Mouse (Mus musculus) gastrocnemius, postnatal 14 days (tissue): ENCODE measurements at regions not wholly inside any gene's neighbourhood (a gene's known extent, or its start where the extent isn't known, plus 50 kb on each side); places are given as distances from the start of the nearest gene placed in this dataset.

ENCODE experiments used
- DNase-seq: peaks from one replicate; pipeline ENCODE4 v3.0.0; 2021; ENCODE audit warnings: mixed read lengths
- intact Hi-C: fragments of 180-260 bp; cut with DNase I; formaldehyde crosslinking; loops from one replicate; pipeline ENCODE4 v1.15.1; 2025; ENCODE audit warnings: low total_unique reads

DNA sequence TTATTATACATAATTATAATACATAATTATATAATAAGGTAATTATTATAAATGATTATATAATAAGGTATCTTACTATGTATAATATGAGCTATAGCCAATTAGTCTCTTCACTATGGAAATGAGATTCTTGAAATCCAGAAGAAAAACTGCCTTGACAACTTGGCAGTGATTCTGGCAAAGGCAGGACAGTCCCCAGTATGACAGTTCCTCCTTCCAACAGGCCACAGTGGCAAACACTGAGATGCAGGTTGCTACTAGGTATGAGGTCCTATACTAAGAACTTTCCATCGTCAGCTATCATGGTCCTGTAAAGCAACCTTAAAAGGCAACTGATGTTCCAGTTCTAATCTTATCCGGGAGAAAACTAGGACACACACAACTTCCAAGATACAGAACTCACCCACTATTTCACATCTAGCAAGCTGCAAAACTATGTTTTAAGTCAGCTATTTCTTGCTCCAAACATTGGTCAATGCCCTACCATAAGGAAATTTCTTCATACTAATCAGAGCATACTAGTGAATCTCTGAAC is 124.6 kb upstream of the Bank1 start:
- no peak for DNase-seq
- intact Hi-C loops = no loop called here

DNA sequence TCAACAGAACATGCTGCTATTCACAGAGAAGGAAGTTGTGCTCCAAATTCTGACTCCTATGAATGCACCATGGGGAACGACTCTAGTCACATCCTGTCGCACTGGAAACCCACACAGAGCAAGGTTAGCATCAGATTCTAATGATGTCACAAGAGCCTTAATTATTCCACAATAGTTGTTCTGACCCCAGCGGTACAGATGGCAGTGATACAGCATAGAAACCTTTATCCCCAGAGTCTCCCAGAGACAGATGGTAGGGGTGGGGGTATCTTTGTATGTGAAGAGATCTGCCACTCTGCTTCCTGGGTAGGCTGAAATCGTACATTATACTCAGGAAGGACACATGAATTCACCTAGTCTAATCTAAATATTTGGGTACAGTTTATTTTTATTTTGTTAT is 123.5 kb upstream of the Bank1 start:
- DNase-seq = no peak
- intact Hi-C loops = no loop called here

DNA sequence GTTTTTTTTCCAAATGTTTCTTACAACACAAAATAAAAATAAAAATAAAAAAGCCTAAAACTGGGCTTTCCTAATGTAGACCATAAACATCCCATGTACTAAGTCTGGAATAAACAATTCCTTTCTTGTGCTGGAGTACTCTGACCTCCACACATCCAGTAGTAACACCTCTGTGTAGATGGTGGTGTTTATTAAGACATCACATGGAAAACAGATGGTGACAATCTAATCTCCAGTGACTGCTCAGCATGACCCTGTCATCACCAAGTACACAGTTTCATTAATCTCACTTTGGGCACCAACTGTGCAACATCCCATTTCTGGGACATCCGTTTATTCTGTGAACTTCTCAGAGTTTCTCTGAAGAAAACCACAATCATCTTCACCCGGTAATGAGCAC is 118.7 kb upstream of the Bank1 start:
- DNase-seq = no peak
- intact Hi-C loops = no loop called here

DNA sequence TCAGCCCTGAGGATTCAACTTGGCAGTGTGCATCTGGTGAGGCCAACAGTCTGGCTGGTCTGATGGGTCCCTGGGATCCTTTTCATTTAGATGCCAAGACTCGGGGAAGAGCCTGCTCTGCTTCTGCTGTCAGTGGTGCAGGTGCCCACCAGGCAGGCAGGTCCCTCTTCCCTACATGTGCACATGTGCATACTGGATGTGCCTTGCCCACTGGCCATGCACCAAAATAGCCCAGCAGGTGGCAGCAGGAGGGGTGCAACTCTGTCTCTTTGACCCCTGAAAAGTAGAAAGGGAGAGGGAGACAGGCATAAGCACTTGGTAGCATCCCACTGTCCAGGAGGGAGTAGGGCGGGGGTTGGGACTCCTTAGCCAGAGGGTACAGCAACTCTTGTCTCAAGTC is 116.2 kb upstream of the Bank1 start:
- peak; percentile 6 for DNase-seq
- intact Hi-C loops = no loop called here

DNA sequence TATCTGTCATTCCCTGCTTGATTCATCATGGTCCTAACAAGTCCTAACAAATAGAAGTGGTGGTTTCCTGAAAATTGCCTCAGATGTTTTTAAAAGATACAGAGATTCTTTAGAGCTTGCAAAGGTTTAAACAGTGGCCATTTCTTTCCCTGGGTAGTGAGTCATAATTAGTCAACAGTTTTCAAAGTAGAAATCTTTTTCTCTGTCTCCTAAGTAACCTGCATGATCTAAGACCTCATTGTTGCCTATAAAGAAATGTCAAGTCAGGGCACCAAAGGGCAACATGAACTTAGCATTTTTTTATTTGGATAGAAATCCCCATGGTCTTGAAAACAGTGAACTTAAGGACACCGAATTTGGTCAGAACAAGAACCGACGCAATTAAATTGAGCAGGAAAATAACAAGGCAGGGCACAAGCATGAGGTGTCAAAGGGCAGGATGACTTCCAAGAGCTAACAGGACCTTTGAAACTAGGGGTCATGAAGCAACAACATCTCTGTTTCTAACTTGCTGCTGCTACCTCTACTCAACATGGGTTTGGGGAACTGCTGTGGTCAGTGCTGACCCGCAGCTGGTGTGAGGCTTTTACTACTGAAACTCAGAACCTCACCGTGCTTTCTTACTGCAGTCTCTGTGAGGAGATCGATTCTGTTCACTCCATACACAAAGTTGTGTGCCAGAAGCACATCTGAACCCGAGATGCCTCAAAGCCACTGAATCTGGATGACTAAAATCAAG is 114.2 kb upstream of the Bank1 start:
- intact Hi-C loops = no loop called here
- DNase-seq = no peak

DNA sequence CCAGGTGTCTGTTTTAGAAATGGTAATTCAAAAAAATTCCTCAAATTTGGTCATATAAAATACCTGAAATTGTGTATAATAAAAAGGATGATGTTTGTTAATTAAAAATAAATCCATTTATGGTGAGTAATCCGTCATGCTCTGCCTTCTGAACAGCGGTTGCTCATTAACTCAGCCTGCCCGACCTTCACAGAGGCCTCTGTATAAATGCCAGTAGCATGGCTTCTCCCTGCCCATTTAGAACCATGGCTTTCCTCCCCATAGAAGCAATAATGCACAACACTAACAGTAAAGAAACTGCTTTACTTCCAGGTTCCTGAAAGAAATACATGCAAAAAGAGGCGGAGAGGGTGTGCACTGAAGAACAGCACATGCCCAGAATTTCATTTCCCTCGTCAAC is 113.5 kb upstream of the Bank1 start:
- intact Hi-C loops = no loop called here
- DNase-seq = no peak

DNA sequence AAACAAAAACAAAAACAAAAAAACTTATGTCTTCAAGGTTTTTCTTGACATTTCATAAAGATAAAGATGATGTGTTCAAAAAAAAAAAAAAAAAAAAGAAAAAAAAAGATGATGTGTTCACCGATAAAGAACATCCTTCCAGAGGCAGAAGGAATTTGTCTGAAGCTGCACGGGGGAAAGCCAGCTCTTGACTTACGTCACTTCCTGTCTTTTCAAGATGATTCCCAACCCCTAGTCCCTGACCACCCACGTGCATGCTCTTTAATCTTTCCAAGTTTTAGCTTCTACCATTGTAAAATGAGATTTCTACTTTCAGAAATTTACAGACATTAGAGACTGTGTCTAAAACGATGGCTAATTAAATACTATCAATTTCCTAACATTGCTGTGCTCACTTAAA is 108.5 kb upstream of the Bank1 start:
- no peak for DNase-seq
- intact Hi-C loops = no loop called here

DNA sequence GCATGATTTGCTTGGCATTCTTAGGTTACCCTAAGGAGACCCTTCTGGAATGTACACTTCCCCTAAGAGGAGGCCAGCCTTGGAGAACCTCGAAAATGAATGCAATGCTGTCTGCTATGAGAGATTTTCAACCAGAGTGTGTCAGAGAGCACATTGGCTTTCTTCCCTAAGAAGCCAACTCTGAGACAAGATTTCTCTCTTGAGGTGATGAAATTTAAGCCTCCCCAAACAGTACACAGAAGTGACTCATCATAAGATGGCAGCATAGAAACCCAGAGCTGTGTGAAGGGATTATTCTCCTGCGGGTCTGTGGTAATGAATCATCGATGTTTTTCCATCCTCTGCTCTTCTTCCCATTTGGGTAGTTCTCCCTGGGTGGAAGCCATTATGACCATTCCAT is 106.2 kb upstream of the Bank1 start:
- DNase-seq = no peak
- intact Hi-C loops = no loop called here

DNA sequence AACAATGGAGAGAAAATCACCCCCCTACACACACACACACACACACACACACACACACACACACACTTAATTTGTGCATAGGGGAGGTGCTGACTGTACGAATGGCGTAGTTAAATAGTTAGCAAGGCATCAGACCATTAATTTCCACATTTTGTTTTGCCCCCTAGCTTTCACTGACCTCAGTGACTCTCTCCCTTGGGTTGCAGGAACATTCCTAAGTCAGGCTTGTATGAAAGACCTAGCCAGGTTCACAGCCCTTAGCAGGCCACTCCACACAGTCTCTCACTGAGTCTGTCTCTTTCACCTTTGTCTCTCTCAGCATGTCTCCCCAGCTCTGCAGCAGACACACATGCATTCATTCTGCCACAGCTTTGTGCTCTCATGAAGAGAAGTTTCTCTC is 101.6 kb upstream of the Bank1 start:
- intact Hi-C loops = no loop called here
- no peak for DNase-seq

DNA sequence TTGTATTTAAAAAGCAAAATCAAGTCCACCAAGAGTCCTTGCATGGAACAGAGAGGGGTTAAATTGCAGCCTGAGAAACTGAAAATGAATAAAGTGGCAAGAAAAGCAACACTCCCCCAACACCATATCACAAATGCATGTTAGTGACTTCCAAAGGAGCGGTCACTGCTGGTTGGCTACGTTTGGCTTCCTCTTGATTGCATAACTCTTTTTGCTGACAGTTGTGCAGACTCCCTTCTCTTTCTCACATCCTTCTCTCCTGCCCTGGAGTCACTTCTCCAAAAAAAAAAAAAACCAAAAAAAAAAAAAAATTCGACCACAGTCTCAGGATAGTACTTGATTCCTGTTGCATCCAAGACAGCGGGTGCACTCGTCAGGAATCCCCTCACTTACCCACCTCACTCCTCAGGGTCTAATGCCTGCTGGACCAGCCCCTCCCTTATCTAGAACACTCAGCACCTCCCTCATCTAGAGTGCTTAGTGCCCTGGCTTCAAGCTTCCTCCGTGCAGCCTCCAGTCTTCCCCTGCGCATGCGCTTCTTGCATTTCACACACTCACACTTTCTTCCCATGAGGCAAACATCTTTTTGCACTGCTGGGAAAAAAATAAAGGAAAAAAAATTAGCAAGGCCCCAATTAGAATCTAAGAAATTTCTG is 100.8 kb upstream of the Bank1 start:
- intact Hi-C loops = no loop called here
- DNase-seq = no peak

DNA sequence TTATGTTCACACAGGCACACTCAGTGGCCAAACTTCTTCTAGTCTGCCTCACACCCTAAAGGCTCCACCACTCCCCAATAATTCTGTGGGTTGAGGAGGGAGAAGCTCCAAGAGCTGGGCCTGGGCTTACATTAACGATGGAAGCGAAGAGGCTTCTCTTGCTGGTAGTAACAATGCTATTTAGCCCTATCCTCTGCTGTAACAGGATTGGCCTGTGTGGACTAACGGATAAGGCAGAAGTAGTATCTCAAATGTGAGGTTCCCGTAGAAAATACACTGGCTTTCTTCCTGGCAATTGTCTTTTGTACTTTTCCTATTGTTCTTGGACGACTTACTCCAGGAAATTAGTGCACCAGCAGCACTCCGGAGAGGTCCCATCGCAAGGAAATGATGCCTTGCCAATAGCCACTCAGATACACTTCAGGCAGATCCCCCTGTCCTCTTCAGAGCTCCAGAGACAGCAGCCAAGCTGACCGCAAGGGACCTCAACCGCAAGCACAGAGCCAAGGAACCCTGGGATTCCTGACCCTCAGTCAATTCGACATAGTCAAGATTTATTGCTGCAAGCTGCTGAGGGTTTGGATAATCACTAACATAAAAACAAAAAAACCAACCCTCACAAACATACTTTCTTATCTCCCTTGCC is 96.2 kb upstream of the Bank1 start:
- intact Hi-C loops = no loop called here
- DNase-seq = peak; percentile 21

DNA sequence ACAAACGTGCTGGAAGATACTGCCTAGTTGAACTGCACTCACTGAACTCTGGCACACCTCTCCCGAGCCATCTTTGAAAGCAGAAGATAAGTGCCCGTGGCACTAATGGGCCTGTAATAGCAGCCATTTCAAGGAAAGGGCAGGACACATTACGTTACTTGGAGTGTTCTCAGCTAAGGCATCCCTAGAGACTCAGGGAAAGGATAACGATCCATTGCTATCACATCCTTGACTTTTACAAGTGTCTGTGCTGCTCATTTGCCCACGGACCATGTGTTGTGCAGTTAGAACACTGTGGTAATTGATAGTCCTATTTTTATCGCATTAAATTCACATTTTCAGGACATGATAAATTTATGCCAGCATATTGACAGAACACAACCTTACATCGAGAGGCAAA is 79.7 kb upstream of the Bank1 start:
- intact Hi-C loops = no loop called here
- DNase-seq = no peak

DNA sequence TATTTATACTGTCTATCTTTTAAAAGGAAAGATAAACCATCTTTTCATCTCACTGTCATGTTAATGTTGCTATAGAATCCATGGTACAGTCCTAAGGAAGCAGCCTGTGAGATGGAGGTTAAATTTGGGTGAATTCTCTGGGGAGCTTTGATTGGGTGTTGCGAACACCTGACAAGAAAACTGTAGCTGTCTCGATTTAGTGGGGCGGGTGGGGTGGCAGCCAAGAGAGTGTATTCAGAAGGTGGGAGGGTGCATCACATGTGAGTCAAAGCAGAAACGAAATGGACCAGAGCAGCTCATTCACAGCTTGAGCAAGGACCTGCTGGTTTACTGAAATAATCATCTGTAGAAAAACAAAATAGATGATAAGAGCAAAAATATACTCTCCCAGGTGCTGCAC is 57.4 kb upstream of the Bank1 start:
- no peak for DNase-seq
- intact Hi-C loops = no loop called here

DNA sequence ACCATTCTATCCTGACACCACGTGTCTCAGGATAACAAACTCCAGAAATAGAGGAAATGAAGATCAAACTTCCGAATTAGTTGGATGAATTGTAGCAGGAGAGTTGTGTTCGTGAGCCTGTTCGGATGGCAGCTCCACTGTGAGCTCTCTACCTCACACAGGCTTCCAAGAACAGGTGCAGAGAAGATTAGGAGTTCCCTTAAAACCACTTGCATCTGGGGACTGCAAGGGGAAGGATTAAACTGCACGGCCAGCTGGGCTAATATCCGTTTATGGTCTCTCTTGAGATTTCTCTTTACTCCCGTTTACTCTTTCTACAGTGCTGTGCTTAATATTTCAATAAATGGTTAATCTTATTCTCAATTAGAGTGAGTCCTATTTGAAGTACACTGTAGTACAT is 54.8 kb upstream of the Bank1 start:
- intact Hi-C loops = no loop called here
- no peak for DNase-seq

DNA sequence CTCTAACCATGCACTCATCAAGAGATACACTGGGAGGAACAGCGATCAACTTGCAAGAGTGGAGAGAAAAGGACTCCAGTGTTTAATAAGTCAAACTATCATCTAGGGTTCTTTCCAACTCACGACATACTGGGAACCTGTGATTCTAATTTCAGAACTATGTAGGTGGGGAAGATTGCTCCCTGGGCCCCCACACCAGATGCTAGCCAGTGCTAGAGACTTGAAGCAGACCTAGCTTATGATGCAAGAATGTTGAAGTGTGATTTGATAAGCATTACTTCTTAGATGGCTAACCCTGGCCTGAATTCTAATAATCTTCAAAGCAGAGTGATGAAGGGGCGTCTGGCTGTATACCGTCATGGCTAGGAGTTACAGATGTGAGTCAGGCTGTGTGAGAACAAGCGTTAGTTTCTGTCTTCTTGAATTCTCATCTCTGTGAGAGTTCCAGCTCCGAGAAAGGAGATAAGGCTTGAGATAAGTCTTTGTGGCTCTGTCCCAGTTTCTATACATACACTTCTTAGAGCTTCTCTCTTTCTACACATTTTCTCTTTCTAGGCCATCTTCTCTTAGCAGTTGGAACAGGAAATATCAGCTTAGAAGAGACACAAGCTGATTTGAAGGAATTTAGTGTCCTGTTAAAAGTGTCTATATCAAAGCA is 54.0 kb upstream of the Bank1 start:
- intact Hi-C loops = no loop called here
- no peak for DNase-seq

DNA sequence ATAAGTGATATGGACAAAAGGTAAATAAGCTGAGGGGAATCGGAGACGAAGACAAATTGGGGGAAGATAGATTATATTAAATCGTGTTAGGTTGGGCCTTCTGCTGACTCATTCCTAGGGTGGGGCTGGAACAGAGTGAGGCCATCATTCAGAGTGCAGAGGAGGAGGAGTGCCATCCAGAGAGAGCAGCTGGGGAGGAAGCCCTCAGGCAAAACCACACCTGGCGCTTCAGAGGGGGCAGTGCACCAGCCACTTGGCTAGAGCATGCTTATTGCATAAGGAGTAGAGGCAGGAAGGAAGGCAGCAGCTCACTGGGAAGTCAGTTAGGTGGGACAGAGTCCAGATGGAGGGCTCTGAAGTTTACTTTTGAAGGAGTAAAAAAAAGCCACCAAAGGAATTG is 51.0 kb upstream of the Bank1 start:
- DNase-seq = no peak
- intact Hi-C loops = no loop called here
